Mouse (Mus musculus) lung, adult 18-20 months (tissue): ENCODE data around the gene Atf6.

Experiments
- DNase-seq, 2 experiments: peaks; one replicate each; pipeline ENCODE4 v3.0.0; 2022; ENCODE audit warnings: mixed read lengths in 2 of 2

The Atf6 gene

GRCm38 (mm10) chr1:170867691-170868105, at the start of gene Atf6:
TSS of gene Atf6 (minus strand) at chr1:170867771.
- DNase-seq, result peak; percentile 96 to 97

GRCm38 (mm10) chr1:170915657-170916056, 48.1 kb upstream of the Atf6 start:
- no peak for DNase-seq

GRCm38 (mm10) chr1:170912891-170913615, 45.5 kb upstream of the Atf6 start, which contains the start of gene Fcrlb:
TSS of gene Fcrlb (minus strand) at chr1:170912941.
- no peak for DNase-seq

GRCm38 (mm10) chr1:170911907-170912660, 44.5 kb upstream of the Atf6 start:
- DNase-seq, result no peak

GRCm38 (mm10) chr1:170908341-170908740, 40.8 kb upstream of the Atf6 start:
- no peak for DNase-seq

- no peak for DNase-seq
Measured at GRCm38 (mm10) chr1:170907456-170908191, 40.1 kb upstream of the Atf6 start.

- no peak for DNase-seq
Measured at GRCm38 (mm10) chr1:170907111-170907455, 39.5 kb upstream of the Atf6 start.

- no peak for DNase-seq
Measured at GRCm38 (mm10) chr1:170903485-170903884, 35.9 kb upstream of the Atf6 start.

- peak; percentile 79 to 83 for DNase-seq
Measured at GRCm38 (mm10) chr1:170901536-170902238, 34.1 kb upstream of the Atf6 start.

GRCm38 (mm10) chr1:170900799-170901467, 33.4 kb upstream of the Atf6 start:
- peak in 1 of 2 experiments; percentile 47 for DNase-seq

GRCm38 (mm10) chr1:170898413-170899075, 31.0 kb upstream of the Atf6 start:
- peak in 1 of 2 experiments; percentile 18 for DNase-seq

- DNase-seq, result no peak
Measured at GRCm38 (mm10) chr1:170896651-170897281, 29.2 kb upstream of the Atf6 start.

GRCm38 (mm10) chr1:170894603-170895602, 27.3 kb upstream of the Atf6 start:
- no peak for DNase-seq

GRCm38 (mm10) chr1:170892279-170892678, 24.7 kb upstream of the Atf6 start:
- DNase-seq, result no peak

- DNase-seq, result no peak
Measured at GRCm38 (mm10) chr1:170891646-170892045, 24.1 kb upstream of the Atf6 start.

- no peak for DNase-seq
Measured at GRCm38 (mm10) chr1:170889310-170889709, 21.7 kb upstream of the Atf6 start.

- DNase-seq, result no peak
Measured at GRCm38 (mm10) chr1:170886044-170886458, 18.5 kb upstream of the Atf6 start.

GRCm38 (mm10) chr1:170884978-170885561, 17.5 kb upstream of the Atf6 start, which contains the start of the genes Gm26620 and Dusp12:
TSS of gene Gm26620 (plus strand) at chr1:170885065.
TSS of gene Dusp12 (minus strand) at chr1:170885540.
- peak; percentile 86 to 89 for DNase-seq

GRCm38 (mm10) chr1:170884390-170884789, 16.8 kb upstream of the Atf6 start:
- no peak for DNase-seq
